Mouse (Mus musculus): ENCODE results near the gene Cd68. TPM values are rescaled to one million over a fixed set of nuclear protein-coding genes. Genes with fewer than 3 reads are reported as not detected.

The Cd68 gene
- polyA plus RNA-seq, 1 experiment from 2014 or later = 10.5 TPM

DNA sequence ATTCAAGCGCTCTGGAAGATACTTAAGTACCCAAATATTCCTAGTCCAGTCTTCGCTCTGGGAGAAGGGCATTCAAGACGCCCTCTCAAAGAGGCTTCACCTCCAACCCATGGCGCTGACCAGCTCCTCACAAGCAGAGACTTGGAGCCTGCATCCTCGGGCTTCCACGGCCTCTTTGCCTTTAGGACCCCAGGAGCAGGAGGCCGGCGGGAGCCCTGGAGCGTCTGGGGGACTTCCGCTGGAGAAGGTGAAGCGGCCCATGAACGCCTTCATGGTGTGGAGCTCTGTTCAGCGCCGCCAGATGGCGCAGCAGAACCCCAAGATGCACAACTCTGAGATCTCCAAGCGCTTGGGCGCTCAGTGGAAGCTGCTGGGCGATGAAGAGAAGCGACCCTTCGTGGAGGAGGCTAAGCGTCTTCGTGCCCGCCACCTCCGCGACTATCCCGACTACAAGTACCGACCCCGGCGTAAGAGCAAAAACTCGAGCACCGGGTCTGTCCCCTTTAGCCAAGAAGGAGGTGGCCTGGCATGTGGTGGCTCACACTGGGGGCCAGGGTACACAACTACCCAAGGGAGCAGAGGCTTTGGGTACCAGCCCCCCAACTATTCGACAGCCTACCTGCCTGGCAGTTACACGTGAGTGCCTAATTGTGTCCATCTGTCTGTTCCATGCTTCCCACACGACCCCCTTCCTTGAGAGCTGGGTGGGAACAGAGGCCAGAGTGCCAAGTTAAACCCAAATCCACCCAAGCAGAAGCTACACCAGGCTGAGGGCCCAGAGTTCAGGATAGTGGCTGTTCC is 10.5 kb downstream of the Cd68 start, which contains the start of gene Sox15:
Gene Sox15 (plus strand): TSS at position 51 of the 801 bp plus-strand sequence.
- Histone ChIP-seq H3K9me3 (ENCODE audit: control insufficient read depth, low read length) (no peaks in the 10 kb centered on the region), H3K4me1 (ENCODE audit: control insufficient read depth, insufficient read depth, low read length) (peaks cover 5% of the 10 kb centered on the region; the same call in 1 of the 2 replicates), H3K36me3 (ENCODE audit: control insufficient read depth, insufficient read depth, low read length) (peaks cover 69% of the 10 kb centered on the region), H3K27ac (ENCODE audit: low read depth, low read length) (peak within 1 kb of the TSS; percentile 6; the same call in 1 of the 2 replicates), H3K9ac (ENCODE audit: low read depth, low read length) (no peak within 1 kb of the TSS), H3K4me2 (replicated peaks; ENCODE audit: low read depth, low read length) (no peak within 1 kb of the TSS), H3K27me3 (ENCODE audit: control insufficient read depth, insufficient read depth, low read length) (no peaks in the 10 kb centered on the region), H3K4me3 (ENCODE audit: low read length) (no peak within 1 kb of the TSS)
- WGBS = 15% methylated on average over 34 of the region's 34 CpGs
- ATAC-seq (ENCODE audit: low FRiP score, low TSS enrichment) = peak; percentile 85

- ATAC-seq (ENCODE audit: low FRiP score, low TSS enrichment) = no peak
- Histone ChIP-seq H3K36me3 (ENCODE audit: control insufficient read depth, insufficient read depth, low read length) (peaks cover 76% of the 10 kb centered on the region), H3K27me3 (ENCODE audit: control insufficient read depth, insufficient read depth, low read length) (no peaks in the 10 kb centered on the region), H3K27ac (ENCODE audit: low read depth, low read length) (peak overlapping the region; percentile 6; the same call in 1 of the 2 replicates), H3K4me1 (ENCODE audit: control insufficient read depth, insufficient read depth, low read length) (peaks cover 5% of the 10 kb centered on the region; the same call in 1 of the 2 replicates), H3K9me3 (ENCODE audit: control insufficient read depth, low read length) (no peaks in the 10 kb centered on the region), H3K4me3 (ENCODE audit: low read length) (no peak overlapping the region), H3K9ac (ENCODE audit: low read depth, low read length) (no peak overlapping the region), H3K4me2 (replicated peaks; ENCODE audit: low read depth, low read length) (no peak overlapping the region)
- WGBS = 35% methylated on average over 9 of the region's 9 CpGs
These were observed 11.2 kb downstream of the Cd68 start for GRCm38 (mm10) chr11:69654760-69655159.

DNA sequence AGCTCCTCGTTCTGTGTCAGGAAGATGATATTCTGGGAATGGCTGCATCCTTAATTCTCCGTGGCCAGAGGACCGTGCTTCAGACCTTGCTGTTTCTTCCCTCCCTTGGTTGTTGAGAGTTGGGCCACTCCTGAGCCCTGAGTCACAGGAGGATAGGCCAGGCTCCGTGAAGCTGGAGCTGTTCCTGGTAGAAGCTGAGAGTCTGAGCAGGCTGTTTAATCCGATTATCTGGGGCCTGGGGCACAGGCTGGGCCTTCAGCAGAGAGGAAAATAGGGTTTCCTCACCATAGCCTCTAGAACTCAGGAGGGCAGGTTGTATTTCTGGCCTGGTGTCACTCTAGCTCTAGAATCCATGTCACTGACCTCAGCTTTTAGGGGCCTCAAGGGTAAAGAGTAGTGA is 12.6 kb downstream of the Cd68 start:
- no peaks in the 10 kb centered on the region for H3K27me3 ChIP-seq (ENCODE audit: control insufficient read depth, insufficient read depth, low read length)
- ATAC-seq (ENCODE audit: low FRiP score, low TSS enrichment) = no peak
- H3K9ac ChIP-seq (ENCODE audit: low read depth, low read length) = no peak overlapping the region
- H3K4me1 ChIP-seq (ENCODE audit: control insufficient read depth, insufficient read depth, low read length) = peaks cover 5% of the 10 kb centered on the region; the same call in 1 of the 2 replicates
- H3K9me3 ChIP-seq (ENCODE audit: control insufficient read depth, low read length) = no peaks in the 10 kb centered on the region
- WGBS = 71% methylated on average over 5 of the region's 5 CpGs
- no peak overlapping the region for H3K4me2 ChIP-seq (replicated peaks; ENCODE audit: low read depth, low read length)
- H3K4me3 ChIP-seq (ENCODE audit: low read length) = no peak overlapping the region
- H3K27ac ChIP-seq (ENCODE audit: low read depth, low read length) = peak overlapping the region; percentile 51
- H3K36me3 ChIP-seq (ENCODE audit: control insufficient read depth, insufficient read depth, low read length) = peaks cover 80% of the 10 kb centered on the region

- Histone ChIP-seq H3K9me3 (ENCODE audit: control insufficient read depth, low read length) (no peaks in the 10 kb centered on the region), H3K4me3 (ENCODE audit: low read length) (no peak overlapping the region)
These were observed 20.1 kb downstream of the Cd68 start for GRCm38 (mm10) chr11:69645860-69646259.

GRCm38 (mm10) chr11:69635471-69635870 is 30.5 kb downstream of the Cd68 start:
- no peak for ATAC-seq (ENCODE audit: low FRiP score, low TSS enrichment)
- Histone ChIP-seq H3K27me3 (ENCODE audit: control insufficient read depth, insufficient read depth, low read length) (no peaks in the 10 kb centered on the region), H3K27ac (ENCODE audit: low read depth, low read length) (no peak overlapping the region), H3K4me1 (ENCODE audit: control insufficient read depth, insufficient read depth, low read length) (peaks cover 21% of the 10 kb centered on the region), H3K4me2 (replicated peaks; ENCODE audit: low read depth, low read length) (peak overlapping the region; percentile 4; the same call in 1 of the 2 replicates), H3K9ac (ENCODE audit: low read depth, low read length) (0 out of 2 replicates have a peak overlapping the region, but pooled peaks have one; percentile 42), H3K4me3 (ENCODE audit: low read length) (no peak overlapping the region), H3K9me3 (ENCODE audit: control insufficient read depth, low read length) (no peaks in the 10 kb centered on the region), H3K36me3 (ENCODE audit: control insufficient read depth, insufficient read depth, low read length) (peaks cover 33% of the 10 kb centered on the region)
- 78% methylated on average over 3 of the region's 3 CpGs for WGBS

More at GRCm38 (mm10) chr11:69645860-69646259, 20.1 kb downstream of the Cd68 start:
- H3K9ac ChIP-seq (ENCODE audit: low read depth, low read length) = no peak overlapping the region
- H3K27me3 ChIP-seq (ENCODE audit: control insufficient read depth, insufficient read depth, low read length) = no peaks in the 10 kb centered on the region
- no peak overlapping the region for H3K27ac ChIP-seq (ENCODE audit: low read depth, low read length)
- no peak overlapping the region for H3K4me2 ChIP-seq (replicated peaks; ENCODE audit: low read depth, low read length)
- no peak for ATAC-seq (ENCODE audit: low FRiP score, low TSS enrichment)
- H3K4me1 ChIP-seq (ENCODE audit: control insufficient read depth, insufficient read depth, low read length) = no peaks in the 10 kb centered on the region
- peaks cover 90% of the 10 kb centered on the region for H3K36me3 ChIP-seq (ENCODE audit: control insufficient read depth, insufficient read depth, low read length)
- WGBS = 92% methylated on average over 5 of the region's 5 CpGs

- Histone ChIP-seq H3K27me3 (ENCODE audit: control insufficient read depth, insufficient read depth, low read length) (no peaks in the 10 kb centered on the region), H3K27ac (ENCODE audit: low read depth, low read length) (peak overlapping the region; percentile 97), H3K9ac (ENCODE audit: low read depth, low read length) (peak overlapping the region; percentile 97), H3K4me2 (replicated peaks; ENCODE audit: low read depth, low read length) (peak overlapping the region; percentile 64), H3K9me3 (ENCODE audit: control insufficient read depth, low read length) (no peaks in the 10 kb centered on the region), H3K4me1 (ENCODE audit: control insufficient read depth, insufficient read depth, low read length) (peaks cover 21% of the 10 kb centered on the region), H3K4me3 (ENCODE audit: low read length) (peak overlapping the region; percentile 96), H3K36me3 (ENCODE audit: control insufficient read depth, insufficient read depth, low read length) (peaks cover 16% of the 10 kb centered on the region; the same call in 1 of the 2 replicates)
- WGBS = under 1% methylated on average over 35 of the region's 50 CpGs
- peak; percentile 68 for ATAC-seq (ENCODE audit: low FRiP score, low TSS enrichment)
These were observed 32.7 kb downstream of the Cd68 start for GRCm38 (mm10) chr11:69633128-69633866.

GRCm38 (mm10) chr11:69632284-69633089 is 33.5 kb downstream of the Cd68 start, which contains the start of gene Fxr2:
Fxr2 (plus strand) TSS chr11:69632990.
- Histone ChIP-seq H3K27ac (ENCODE audit: low read depth, low read length) (peak within 1 kb of the TSS; percentile 97), H3K4me1 (ENCODE audit: control insufficient read depth, insufficient read depth, low read length) (peaks cover 21% of the 10 kb centered on the region), H3K27me3 (ENCODE audit: control insufficient read depth, insufficient read depth, low read length) (no peaks in the 10 kb centered on the region), H3K9me3 (ENCODE audit: control insufficient read depth, low read length) (no peaks in the 10 kb centered on the region), H3K4me3 (ENCODE audit: low read length) (peak within 1 kb of the TSS; percentile 96), H3K36me3 (ENCODE audit: control insufficient read depth, insufficient read depth, low read length) (peaks cover 9% of the 10 kb centered on the region; the same call in 1 of the 2 replicates), H3K4me2 (replicated peaks; ENCODE audit: low read depth, low read length) (peak within 1 kb of the TSS; percentile 64), H3K9ac (ENCODE audit: low read depth, low read length) (peak within 1 kb of the TSS; percentile 97)
- ATAC-seq (ENCODE audit: low FRiP score, low TSS enrichment) = peak; percentile 98
- WGBS = under 1% methylated on average over 38 of the region's 56 CpGs

DNA sequence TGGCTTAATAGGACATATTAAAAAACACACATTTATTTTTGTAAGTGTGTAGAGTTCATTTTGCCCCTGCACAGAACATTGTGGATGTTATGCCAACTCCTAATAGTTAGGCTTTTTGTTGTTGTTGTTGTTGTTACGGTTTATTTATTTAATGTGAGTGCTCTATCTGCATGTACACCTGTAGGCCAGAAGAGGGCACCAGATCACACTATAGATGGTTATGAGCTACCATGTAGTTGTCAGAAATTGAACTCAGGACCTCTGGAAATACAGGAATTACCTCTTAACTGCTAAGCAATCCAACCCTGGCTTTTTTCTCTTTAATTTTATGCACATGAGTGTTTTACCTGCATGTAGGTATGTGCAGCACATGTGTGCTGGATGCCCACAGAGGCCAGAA is 36.2 kb downstream of the Cd68 start:
- no peaks in the 10 kb centered on the region for H3K9me3 ChIP-seq (ENCODE audit: control insufficient read depth, low read length)
- H3K4me2 ChIP-seq (replicated peaks; ENCODE audit: low read depth, low read length) = no peak overlapping the region
- no peak overlapping the region for H3K9ac ChIP-seq (ENCODE audit: low read depth, low read length)
- H3K27ac ChIP-seq (ENCODE audit: low read depth, low read length) = no peak overlapping the region
- H3K27me3 ChIP-seq (ENCODE audit: control insufficient read depth, insufficient read depth, low read length) = no peaks in the 10 kb centered on the region
- H3K4me1 ChIP-seq (ENCODE audit: control insufficient read depth, insufficient read depth, low read length) = peaks cover 11% of the 10 kb centered on the region
- H3K36me3 ChIP-seq (ENCODE audit: control insufficient read depth, insufficient read depth, low read length) = peaks cover 2% of the 10 kb centered on the region; the same call in 1 of the 2 replicates
- H3K4me3 ChIP-seq (ENCODE audit: low read length) = no peak overlapping the region
- WGBS = 74% methylated on average over 1 of the region's 1 CpGs
- ATAC-seq (ENCODE audit: low FRiP score, low TSS enrichment) = no peak
